Mouse (Mus musculus): ENCODE measurements at regions not wholly inside any gene's neighbourhood (a gene's known extent, or its start where the extent isn't known, plus 50 kb on each side); places are given as distances from the start of the nearest gene placed in this dataset.
A peak's percentile ranks its signal among the peaks of the same experiment; 100 is the strongest.

- DNase-seq = no peak
- TF ChIP-seq CTCF (conservative IDR thresholded peaks at IDR 0.05; ENCODE audit: insufficient read depth, insufficient read length, low read depth, low read length) = no peak
- TF ChIP-seq POLR2A (IDR thresholded peaks at IDR 0.05; ENCODE audit: low read depth, low read length) = no peak
- WGBS = 48% methylated on average over 10 of the region's 10 CpGs
- H3K36me3 ChIP-seq (ENCODE audit: control insufficient read depth, insufficient read depth, low read length) = no peaks in the 10 kb centered on the region
- H3K4me1 ChIP-seq (ENCODE audit: control insufficient read depth, insufficient read depth, low read length) = no peaks in the 10 kb centered on the region
- H3K27ac ChIP-seq (ENCODE audit: insufficient read depth, low read depth, low read length) = no peak overlapping the region
- H3K4me3 ChIP-seq (ENCODE audit: insufficient read depth, low read depth, low read length) = no peak overlapping the region
- H3K27me3 ChIP-seq (replicated peaks; ENCODE audit: control insufficient read depth, insufficient read depth, low read length) = no peaks in the 10 kb centered on the region
Observed at GRCm38 (mm10) chr13:52726043-52726442, 143.1 kb downstream of the Syk start.

- no peaks in the 10 kb centered on the region for H3K4me1 ChIP-seq (ENCODE audit: control insufficient read depth, insufficient read depth, low read length)
- no peaks in the 10 kb centered on the region for H3K36me3 ChIP-seq (ENCODE audit: control insufficient read depth, insufficient read depth, low read length)
- no peak for TF ChIP-seq CTCF (conservative IDR thresholded peaks at IDR 0.05; ENCODE audit: insufficient read depth, insufficient read length, low read depth, low read length)
- TF ChIP-seq POLR2A (IDR thresholded peaks at IDR 0.05; ENCODE audit: low read depth, low read length) = no peak
- WGBS = 74% methylated on average over 3 of the region's 3 CpGs
- no peaks in the 10 kb centered on the region for H3K27me3 ChIP-seq (replicated peaks; ENCODE audit: control insufficient read depth, insufficient read depth, low read length)
- no peak overlapping the region for H3K4me3 ChIP-seq (ENCODE audit: insufficient read depth, low read depth, low read length)
- no peak for DNase-seq
- no peak overlapping the region for H3K27ac ChIP-seq (ENCODE audit: insufficient read depth, low read depth, low read length)
Observed at GRCm38 (mm10) chr13:52726525-52726924, 143.6 kb downstream of the Syk start.

GRCm38 (mm10) chr13:52735453-52735933, 152.5 kb downstream of the Syk start:
- no peaks in the 10 kb centered on the region for H3K36me3 ChIP-seq (ENCODE audit: control insufficient read depth, insufficient read depth, low read length)
- no peak overlapping the region for H3K4me3 ChIP-seq (ENCODE audit: insufficient read depth, low read depth, low read length)
- H3K27ac ChIP-seq (ENCODE audit: insufficient read depth, low read depth, low read length) = no peak overlapping the region
- no peak for DNase-seq
- 69% methylated on average over 6 of the region's 6 CpGs for WGBS
- TF ChIP-seq POLR2A (IDR thresholded peaks at IDR 0.05; ENCODE audit: low read depth, low read length) (no peak), CTCF (conservative IDR thresholded peaks at IDR 0.05; ENCODE audit: insufficient read depth, insufficient read length, low read depth, low read length) (no peak)
- peaks cover 8% of the 10 kb centered on the region; the same call in 1 of the 2 replicates for H3K4me1 ChIP-seq (ENCODE audit: control insufficient read depth, insufficient read depth, low read length)
- no peaks in the 10 kb centered on the region for H3K27me3 ChIP-seq (replicated peaks; ENCODE audit: control insufficient read depth, insufficient read depth, low read length)

GRCm38 (mm10) chr13:52735934-52736523, 153.1 kb downstream of the Syk start:
- Histone ChIP-seq H3K4me1 (ENCODE audit: control insufficient read depth, insufficient read depth, low read length) (peaks cover 8% of the 10 kb centered on the region; the same call in 1 of the 2 replicates), H3K4me3 (ENCODE audit: insufficient read depth, low read depth, low read length) (no peak overlapping the region), H3K27ac (ENCODE audit: insufficient read depth, low read depth, low read length) (no peak overlapping the region), H3K36me3 (ENCODE audit: control insufficient read depth, insufficient read depth, low read length) (no peaks in the 10 kb centered on the region), H3K27me3 (replicated peaks; ENCODE audit: control insufficient read depth, insufficient read depth, low read length) (no peaks in the 10 kb centered on the region)
- peak; percentile 47 for DNase-seq
- TF ChIP-seq POLR2A (IDR thresholded peaks at IDR 0.05; ENCODE audit: low read depth, low read length) (no peak), CTCF (conservative IDR thresholded peaks at IDR 0.05; ENCODE audit: insufficient read depth, insufficient read length, low read depth, low read length) (no peak)
- WGBS = 42% methylated on average over 19 of the region's 19 CpGs

GRCm38 (mm10) chr13:52738095-52738660, 155.2 kb downstream of the Syk start:
- no peaks in the 10 kb centered on the region for H3K36me3 ChIP-seq (ENCODE audit: control insufficient read depth, insufficient read depth, low read length)
- H3K27me3 ChIP-seq (replicated peaks; ENCODE audit: control insufficient read depth, insufficient read depth, low read length) = no peaks in the 10 kb centered on the region
- H3K27ac ChIP-seq (ENCODE audit: insufficient read depth, low read depth, low read length) = no peak overlapping the region
- H3K4me1 ChIP-seq (ENCODE audit: control insufficient read depth, insufficient read depth, low read length) = peaks cover 8% of the 10 kb centered on the region; the same call in 1 of the 2 replicates
- TF ChIP-seq CTCF (conservative IDR thresholded peaks at IDR 0.05; ENCODE audit: insufficient read depth, insufficient read length, low read depth, low read length) = no peak
- no peak for TF ChIP-seq POLR2A (IDR thresholded peaks at IDR 0.05; ENCODE audit: low read depth, low read length)
- peak; percentile 70 for DNase-seq
- no peak overlapping the region for H3K4me3 ChIP-seq (ENCODE audit: insufficient read depth, low read depth, low read length)
- WGBS = 57% methylated on average over 9 of the region's 9 CpGs

- Histone ChIP-seq H3K27ac (ENCODE audit: insufficient read depth, low read depth, low read length) (no peak overlapping the region), H3K4me3 (ENCODE audit: insufficient read depth, low read depth, low read length) (no peak overlapping the region), H3K27me3 (replicated peaks; ENCODE audit: control insufficient read depth, insufficient read depth, low read length) (no peaks in the 10 kb centered on the region), H3K36me3 (ENCODE audit: control insufficient read depth, insufficient read depth, low read length) (no peaks in the 10 kb centered on the region), H3K4me1 (ENCODE audit: control insufficient read depth, insufficient read depth, low read length) (peaks cover 5% of the 10 kb centered on the region; the same call in 1 of the 2 replicates)
- WGBS = 79% methylated on average over 4 of the region's 4 CpGs
- TF ChIP-seq POLR2A (IDR thresholded peaks at IDR 0.05; ENCODE audit: low read depth, low read length) = no peak
- TF ChIP-seq CTCF (conservative IDR thresholded peaks at IDR 0.05; ENCODE audit: insufficient read depth, insufficient read length, low read depth, low read length) = no peak
- DNase-seq = no peak
Observed at GRCm38 (mm10) chr13:52741371-52741770, 158.4 kb downstream of the Syk start.

GRCm38 (mm10) chr13:52756005-52756404, 173.0 kb downstream of the Syk start:
- WGBS = 73% methylated on average over 10 of the region's 10 CpGs
- Histone ChIP-seq H3K27me3 (replicated peaks; ENCODE audit: control insufficient read depth, insufficient read depth, low read length) (no peaks in the 10 kb centered on the region), H3K4me1 (ENCODE audit: control insufficient read depth, insufficient read depth, low read length) (no peaks in the 10 kb centered on the region), H3K36me3 (ENCODE audit: control insufficient read depth, insufficient read depth, low read length) (no peaks in the 10 kb centered on the region), H3K27ac (ENCODE audit: insufficient read depth, low read depth, low read length) (no peak overlapping the region), H3K4me3 (ENCODE audit: insufficient read depth, low read depth, low read length) (no peak overlapping the region)
- no peak for DNase-seq
- TF ChIP-seq POLR2A (IDR thresholded peaks at IDR 0.05; ENCODE audit: low read depth, low read length) (no peak), CTCF (conservative IDR thresholded peaks at IDR 0.05; ENCODE audit: insufficient read depth, insufficient read length, low read depth, low read length) (no peak)
